Mouse (Mus musculus): ENCODE results near the gene Gfra4. TPM values are rescaled to one million over a fixed set of nuclear protein-coding genes. Genes with fewer than 3 reads are reported as not detected.

The Gfra4 gene
- 13.7 and 15.8 TPM in 2 replicates for polyA plus RNA-seq (2014; fragmentation: Nextera tagmentation; extraction: Ambion mirVana)

GRCm38 (mm10) chr2:131042988-131043387 lies at the start of gene Gfra4:
Gfra4 (minus strand) TSS chr2:131043088.
- Histone ChIP-seq H3K27me3 (replicated peaks; ENCODE audit: control insufficient read depth, insufficient read depth, low read length) (peaks cover 46% of the 10 kb centered on the region), H3K36me3 (ENCODE audit: control insufficient read depth, insufficient read depth, low read length) (no peaks in the 10 kb centered on the region), H3K4me1 (replicated peaks; ENCODE audit: control insufficient read depth, insufficient read depth, low read length) (peaks cover 16% of the 10 kb centered on the region; the same call in 1 of the 2 replicates), H3K27ac (ENCODE audit: low read depth) (no peak within 1 kb of the TSS), H3K4me3 (ENCODE audit: low read depth, low read length) (no peak within 1 kb of the TSS), H3K9ac (ENCODE audit: low read length) (no peak within 1 kb of the TSS), H3K9me3 (ENCODE audit: control insufficient read depth, low read length) (no peaks in the 10 kb centered on the region), H3K4me2 (ENCODE audit: low read length) (peak within 1 kb of the TSS; percentile 97; the same call in 1 of the 2 replicates)
- DNase-seq (ENCODE audit: low spot score) (peak; percentile 44), ATAC-seq (replicated peaks; ENCODE audit: low FRiP score, low TSS enrichment, low read depth) (no peak)
- 69% methylated on average over 2 of the region's 2 CpGs for WGBS

GRCm38 (mm10) chr2:131090852-131091251 lies 48.0 kb upstream of the Gfra4 start:
- Histone ChIP-seq H3K9ac (ENCODE audit: low read length) (no peak overlapping the region), H3K27ac (ENCODE audit: low read depth) (no peak overlapping the region), H3K36me3 (ENCODE audit: control insufficient read depth, insufficient read depth, low read length) (no peaks in the 10 kb centered on the region), H3K4me3 (ENCODE audit: low read depth, low read length) (no peak overlapping the region), H3K9me3 (ENCODE audit: control insufficient read depth, low read length) (no peaks in the 10 kb centered on the region), H3K4me2 (ENCODE audit: low read length) (no peak overlapping the region), H3K27me3 (replicated peaks; ENCODE audit: control insufficient read depth, insufficient read depth, low read length) (no peaks in the 10 kb centered on the region), H3K4me1 (replicated peaks; ENCODE audit: control insufficient read depth, insufficient read depth, low read length) (peaks cover under 1% of the 10 kb centered on the region; the same call in 1 of the 2 replicates)
- ATAC-seq (replicated peaks; ENCODE audit: low FRiP score, low TSS enrichment, low read depth) (no peak), DNase-seq (ENCODE audit: low spot score) (no peak)
- WGBS: 67% methylated on average over 3 of the region's 3 CpGs

DNA sequence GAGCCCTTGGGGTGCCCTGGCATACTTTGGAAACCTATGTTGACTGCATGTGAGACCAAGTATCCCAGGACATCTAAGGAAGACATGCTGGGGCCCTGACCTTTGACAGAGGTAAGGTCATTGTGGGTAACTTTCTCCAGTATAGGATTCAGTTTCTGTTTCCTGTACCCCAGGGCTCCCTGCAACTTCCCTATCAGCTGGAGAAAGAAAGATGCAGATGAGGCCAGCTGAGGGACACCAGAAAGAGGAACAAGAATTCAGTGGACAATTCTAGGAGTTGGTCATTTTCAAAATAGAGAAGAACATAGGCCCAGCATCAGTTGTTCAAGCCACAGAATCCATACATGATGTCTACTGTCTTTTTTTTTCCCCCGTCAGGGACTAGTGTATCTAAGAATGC lies 46.7 kb upstream of the Gfra4 start:
- ATAC-seq (replicated peaks; ENCODE audit: low FRiP score, low TSS enrichment, low read depth) (no peak), DNase-seq (ENCODE audit: low spot score) (no peak)
- Histone ChIP-seq H3K27ac (ENCODE audit: low read depth) (no peak overlapping the region), H3K4me2 (ENCODE audit: low read length) (no peak overlapping the region), H3K4me3 (ENCODE audit: low read depth, low read length) (no peak overlapping the region), H3K27me3 (replicated peaks; ENCODE audit: control insufficient read depth, insufficient read depth, low read length) (no peaks in the 10 kb centered on the region), H3K9ac (ENCODE audit: low read length) (no peak overlapping the region), H3K36me3 (ENCODE audit: control insufficient read depth, insufficient read depth, low read length) (no peaks in the 10 kb centered on the region), H3K9me3 (ENCODE audit: control insufficient read depth, low read length) (no peaks in the 10 kb centered on the region), H3K4me1 (replicated peaks; ENCODE audit: control insufficient read depth, insufficient read depth, low read length) (no peaks in the 10 kb centered on the region)
- 65% methylated on average over 1 of the region's 1 CpGs for WGBS

DNA sequence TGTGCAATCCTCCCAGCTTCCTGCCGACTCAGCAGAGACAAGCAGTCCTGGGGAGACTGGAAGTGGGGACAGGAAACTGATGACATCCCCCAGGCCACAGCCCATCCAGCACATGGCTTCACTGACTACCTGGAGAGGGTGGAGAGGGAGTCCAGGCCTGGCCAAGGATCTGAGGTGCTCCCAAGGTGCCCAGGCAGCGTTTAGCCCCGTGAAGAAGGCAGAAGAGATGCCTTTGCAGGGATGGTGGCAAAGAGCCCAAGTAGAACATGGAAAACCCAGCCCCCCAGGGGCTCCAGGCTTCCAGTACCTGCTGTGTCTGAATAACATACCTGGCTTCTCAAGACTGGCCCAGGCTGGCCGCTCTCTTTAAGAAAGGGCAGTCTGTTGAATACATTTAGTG lies 45.7 kb upstream of the Gfra4 start:
- no peaks in the 10 kb centered on the region for H3K36me3 ChIP-seq (ENCODE audit: control insufficient read depth, insufficient read depth, low read length)
- DNase-seq (ENCODE audit: low spot score): no peak
- ATAC-seq (replicated peaks; ENCODE audit: low FRiP score, low TSS enrichment, low read depth): no peak
- no peaks in the 10 kb centered on the region for H3K4me1 ChIP-seq (replicated peaks; ENCODE audit: control insufficient read depth, insufficient read depth, low read length)
- no peak overlapping the region for H3K4me3 ChIP-seq (ENCODE audit: low read depth, low read length)
- H3K9me3 ChIP-seq (ENCODE audit: control insufficient read depth, low read length): no peaks in the 10 kb centered on the region
- no peak overlapping the region for H3K27ac ChIP-seq (ENCODE audit: low read depth)
- H3K9ac ChIP-seq (ENCODE audit: low read length): no peak overlapping the region
- H3K4me2 ChIP-seq (ENCODE audit: low read length): no peak overlapping the region
- H3K27me3 ChIP-seq (replicated peaks; ENCODE audit: control insufficient read depth, insufficient read depth, low read length): no peaks in the 10 kb centered on the region
- WGBS: 66% methylated on average over 4 of the region's 4 CpGs

GRCm38 (mm10) chr2:131086667-131087390 lies 43.9 kb upstream of the Gfra4 start, which contains the start of gene Siglec1:
Siglec1 (minus strand) TSS chr2:131086765.
- DNase-seq (ENCODE audit: low spot score) (no peak), ATAC-seq (replicated peaks; ENCODE audit: low FRiP score, low TSS enrichment, low read depth) (no peak)
- H3K9me3 ChIP-seq (ENCODE audit: control insufficient read depth, low read length): no peaks in the 10 kb centered on the region
- H3K36me3 ChIP-seq (ENCODE audit: control insufficient read depth, insufficient read depth, low read length): no peaks in the 10 kb centered on the region
- H3K27ac ChIP-seq (ENCODE audit: low read depth): no peak within 1 kb of the TSS
- no peak within 1 kb of the TSS for H3K4me2 ChIP-seq (ENCODE audit: low read length)
- no peaks in the 10 kb centered on the region for H3K27me3 ChIP-seq (replicated peaks; ENCODE audit: control insufficient read depth, insufficient read depth, low read length)
- WGBS: 83% methylated on average over 11 of the region's 11 CpGs
- no peak within 1 kb of the TSS for H3K4me3 ChIP-seq (ENCODE audit: low read depth, low read length)
- no peaks in the 10 kb centered on the region for H3K4me1 ChIP-seq (replicated peaks; ENCODE audit: control insufficient read depth, insufficient read depth, low read length)
- H3K9ac ChIP-seq (ENCODE audit: low read length): no peak within 1 kb of the TSS

GRCm38 (mm10) chr2:131084206-131084605 lies 41.3 kb upstream of the Gfra4 start:
- Histone ChIP-seq H3K4me2 (ENCODE audit: low read length) (no peak overlapping the region), H3K27ac (ENCODE audit: low read depth) (no peak overlapping the region), H3K27me3 (replicated peaks; ENCODE audit: control insufficient read depth, insufficient read depth, low read length) (no peaks in the 10 kb centered on the region), H3K9ac (ENCODE audit: low read length) (no peak overlapping the region), H3K4me3 (ENCODE audit: low read depth, low read length) (no peak overlapping the region), H3K36me3 (ENCODE audit: control insufficient read depth, insufficient read depth, low read length) (no peaks in the 10 kb centered on the region), H3K9me3 (ENCODE audit: control insufficient read depth, low read length) (no peaks in the 10 kb centered on the region), H3K4me1 (replicated peaks; ENCODE audit: control insufficient read depth, insufficient read depth, low read length) (no peaks in the 10 kb centered on the region)
- DNase-seq (ENCODE audit: low spot score) (no peak), ATAC-seq (replicated peaks; ENCODE audit: low FRiP score, low TSS enrichment, low read depth) (no peak)
- 85% methylated on average over 4 of the region's 4 CpGs for WGBS

DNA sequence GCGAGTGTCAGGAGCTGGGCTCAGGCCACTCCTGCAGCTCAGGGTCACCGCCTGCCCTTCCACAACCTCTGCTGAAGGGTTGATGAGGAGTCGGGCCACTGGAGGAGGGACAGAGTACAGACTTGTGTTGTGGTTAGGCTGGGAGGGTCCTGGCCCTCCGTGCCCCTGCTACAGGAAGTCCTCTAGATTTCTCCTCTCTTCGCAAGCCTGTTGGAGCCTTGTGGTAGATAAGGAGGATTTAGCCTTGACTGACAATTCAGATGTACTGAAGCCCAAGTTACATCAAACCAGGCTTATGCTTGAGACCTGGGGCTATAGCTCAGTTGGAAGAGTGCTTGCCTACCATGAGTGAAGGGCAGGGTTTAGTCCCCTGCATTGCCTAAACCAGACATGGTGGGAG lies 37.6 kb upstream of the Gfra4 start:
- ATAC-seq (replicated peaks; ENCODE audit: low FRiP score, low TSS enrichment, low read depth) (no peak), DNase-seq (ENCODE audit: low spot score) (no peak)
- Histone ChIP-seq H3K4me2 (ENCODE audit: low read length) (no peak overlapping the region), H3K9me3 (ENCODE audit: control insufficient read depth, low read length) (no peaks in the 10 kb centered on the region), H3K36me3 (ENCODE audit: control insufficient read depth, insufficient read depth, low read length) (no peaks in the 10 kb centered on the region), H3K4me1 (replicated peaks; ENCODE audit: control insufficient read depth, insufficient read depth, low read length) (no peaks in the 10 kb centered on the region), H3K9ac (ENCODE audit: low read length) (no peak overlapping the region), H3K27me3 (replicated peaks; ENCODE audit: control insufficient read depth, insufficient read depth, low read length) (no peaks in the 10 kb centered on the region), H3K27ac (ENCODE audit: low read depth) (no peak overlapping the region), H3K4me3 (ENCODE audit: low read depth, low read length) (no peak overlapping the region)
- 81% methylated on average over 5 of the region's 5 CpGs for WGBS

- DNase-seq (ENCODE audit: low spot score): no peak
- no peak overlapping the region for H3K4me2 ChIP-seq (ENCODE audit: low read length)
- 87% methylated on average over 10 of the region's 10 CpGs for WGBS
These were observed 29.6 kb upstream of the Gfra4 start for GRCm38 (mm10) chr2:131072536-131072935.

DNA sequence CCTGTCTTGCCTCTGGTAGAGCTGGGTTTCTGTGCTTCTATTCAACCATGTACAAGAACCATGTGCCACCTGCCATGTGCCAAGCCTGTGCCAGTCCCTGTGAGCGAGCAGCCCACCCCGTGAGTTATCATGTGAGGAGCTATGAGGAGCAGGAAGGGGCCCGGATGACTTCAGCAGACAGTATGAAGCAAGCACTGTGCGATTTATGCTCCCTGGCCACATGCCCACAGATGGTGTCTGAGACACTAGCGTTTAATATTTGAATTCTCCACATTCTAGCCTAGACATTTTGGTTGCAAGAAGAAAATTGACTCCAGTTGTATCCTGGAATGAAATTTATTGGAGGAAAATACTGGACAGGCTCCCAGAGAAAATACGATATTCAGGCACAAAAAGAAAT lies 24.6 kb upstream of the Gfra4 start:
- H3K9ac ChIP-seq (ENCODE audit: low read length): no peak overlapping the region
- ATAC-seq (replicated peaks; ENCODE audit: low FRiP score, low TSS enrichment, low read depth): no peak
- 44% methylated on average over 6 of the region's 6 CpGs for WGBS
- no peak overlapping the region for H3K4me2 ChIP-seq (ENCODE audit: low read length)
- H3K9me3 ChIP-seq (ENCODE audit: control insufficient read depth, low read length): no peaks in the 10 kb centered on the region
- no peak for DNase-seq (ENCODE audit: low spot score)
- H3K27ac ChIP-seq (ENCODE audit: low read depth): no peak overlapping the region
- peaks cover 26% of the 10 kb centered on the region for H3K27me3 ChIP-seq (replicated peaks; ENCODE audit: control insufficient read depth, insufficient read depth, low read length)
- no peaks in the 10 kb centered on the region for H3K36me3 ChIP-seq (ENCODE audit: control insufficient read depth, insufficient read depth, low read length)
- H3K4me3 ChIP-seq (ENCODE audit: low read depth, low read length): no peak overlapping the region
- H3K4me1 ChIP-seq (replicated peaks; ENCODE audit: control insufficient read depth, insufficient read depth, low read length): peaks cover 2% of the 10 kb centered on the region; the same call in 1 of the 2 replicates

More at GRCm38 (mm10) chr2:131072536-131072935, 29.6 kb upstream of the Gfra4 start:
- Histone ChIP-seq H3K9me3 (ENCODE audit: control insufficient read depth, low read length) (no peaks in the 10 kb centered on the region), H3K27ac (ENCODE audit: low read depth) (no peak overlapping the region), H3K4me3 (ENCODE audit: low read depth, low read length) (no peak overlapping the region), H3K27me3 (replicated peaks; ENCODE audit: control insufficient read depth, insufficient read depth, low read length) (no peaks in the 10 kb centered on the region), H3K36me3 (ENCODE audit: control insufficient read depth, insufficient read depth, low read length) (no peaks in the 10 kb centered on the region), H3K9ac (ENCODE audit: low read length) (no peak overlapping the region), H3K4me1 (replicated peaks; ENCODE audit: control insufficient read depth, insufficient read depth, low read length) (no peaks in the 10 kb centered on the region)
- ATAC-seq (replicated peaks; ENCODE audit: low FRiP score, low TSS enrichment, low read depth): no peak

Measured in intestine, embryonic 14.5 days (tissue).